Mouse (Mus musculus) bone marrow macrophage, adult 2 months (primary cell): Measurements from ENCODE around the gene Eed. TPM values are rescaled to one million over a fixed set of nuclear protein-coding genes. Genes with fewer than 3 reads are reported as not detected.

ENCODE experiments used
- H3K27ac ChIP-seq: 2 replicates; pipeline ENCODE4 v1.5.1; 2012; ENCODE audit warnings: low read depth, low read length; ENCODE audit not compliant: insufficient read depth
- H3K4me1 ChIP-seq: 2 replicates; pipeline ENCODE4 v1.6.1; 2012; ENCODE audit warnings: low read length; ENCODE audit not compliant: control insufficient read depth, insufficient read depth
- H3K4me3 ChIP-seq: 2 replicates; pipeline ENCODE4 v1.5.1; 2012; ENCODE audit warnings: mild to moderate bottlenecking, low read length, moderate library complexity; ENCODE audit not compliant: insufficient read depth
- CTCF ChIP-seq: IDR thresholded peaks from 2 replicates; pipeline ENCODE4 v1.5.1; 2012; ENCODE audit warnings: low read depth, mild to moderate bottlenecking, low read length, moderate library complexity
- POLR2A ChIP-seq: IDR thresholded peaks from 2 replicates; pipeline ENCODE4 v1.6.1; 2012; ENCODE audit warnings: mild to moderate bottlenecking, low read depth, low read length, borderline replicate concordance
- polyA plus RNA-seq: library from polyadenylated mRNA; stranded (reverse); fragments of >200 nt; gene quantifications from 2 replicates; pipeline ENCODE4 v1.2.4, GENCODE M21; 2012; ENCODE audit not compliant: missing spikeins, insufficient read depth, insufficient read length

Gene Eed
- 71.9 and 74.8 TPM in 2 replicates for polyA plus RNA-seq

DNA sequence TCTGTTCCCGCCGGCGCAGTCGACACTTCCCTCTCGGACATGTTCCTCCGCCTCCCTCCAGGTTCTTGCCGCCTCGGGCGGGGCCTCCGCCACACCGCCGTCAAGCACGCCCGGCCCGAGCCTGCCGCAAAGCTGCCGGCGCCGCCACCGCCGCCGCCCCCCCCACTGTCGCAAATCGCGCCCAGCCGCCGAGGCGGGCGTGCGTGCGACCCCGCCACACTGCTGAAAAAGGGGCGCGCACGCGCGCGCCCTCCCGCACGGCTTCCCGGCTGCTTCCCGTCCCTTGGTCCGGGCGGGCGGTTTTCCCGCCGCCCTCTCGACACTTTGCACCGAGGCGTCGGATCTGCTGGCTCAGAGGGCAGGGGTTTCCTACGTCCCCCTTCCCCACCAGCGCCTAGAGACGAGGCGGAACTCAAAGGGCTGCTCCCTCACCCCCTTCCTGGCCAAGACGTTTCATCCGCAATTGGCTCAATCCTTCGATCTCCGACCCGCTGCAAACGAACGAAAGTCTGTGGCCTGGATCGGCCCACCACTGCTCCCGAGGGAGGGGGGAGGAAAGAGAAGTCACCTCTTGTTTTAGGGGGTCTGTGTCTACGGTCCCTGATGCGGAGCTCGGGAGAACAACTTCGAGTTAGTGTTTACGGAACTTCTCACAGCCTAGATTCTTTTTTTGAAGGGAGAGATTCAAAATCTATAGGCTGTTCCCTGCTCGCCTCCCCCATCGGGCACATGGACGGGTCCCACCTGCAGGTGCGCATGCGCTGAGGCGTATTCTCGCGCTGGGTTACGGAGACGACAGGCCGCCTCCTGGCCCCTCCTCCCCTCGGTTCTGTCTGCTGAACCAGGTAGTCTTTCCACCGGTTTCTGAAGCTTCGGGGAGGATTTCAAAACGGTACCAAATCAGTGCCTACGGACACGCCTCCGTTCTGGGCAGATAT, at the start of gene Eed:
Gene Eed, minus strand, starts transcription at position 499 of the 938 bp plus-strand sequence.
- TF ChIP-seq POLR2A (no peak), CTCF (no peak)
- H3K4me1 ChIP-seq, result peaks cover 11% of the 10 kb centered on the region
- H3K27ac ChIP-seq, result peak within 1 kb of the TSS; percentile 90
- H3K4me3 ChIP-seq, result peak within 1 kb of the TSS; percentile 76

- TF ChIP-seq POLR2A (no peak), CTCF (no peak)
- peak overlapping the region; percentile 35; the same call in 1 of the 2 replicates for H3K27ac ChIP-seq
- H3K4me3 ChIP-seq, result no peak overlapping the region
- H3K4me1 ChIP-seq, result peaks cover 58% of the 10 kb centered on the region
Measured at GRCm38 (mm10) chr7:90029548-90030485, 49.0 kb upstream of the Eed start.

- no peak overlapping the region for H3K4me3 ChIP-seq
- peaks cover 59% of the 10 kb centered on the region for H3K4me1 ChIP-seq
- no peak for TF ChIP-seq CTCF
- TF ChIP-seq POLR2A, result no peak
- H3K27ac ChIP-seq, result 0 out of 2 replicates have a peak overlapping the region, but pooled peaks have one; percentile 0
Measured at GRCm38 (mm10) chr7:90028888-90029547, 48.2 kb upstream of the Eed start.

GRCm38 (mm10) chr7:90024975-90025374, 44.2 kb upstream of the Eed start:
- peaks cover 67% of the 10 kb centered on the region for H3K4me1 ChIP-seq
- H3K4me3 ChIP-seq, result no peak overlapping the region
- TF ChIP-seq POLR2A, result no peak
- H3K27ac ChIP-seq, result no peak overlapping the region

GRCm38 (mm10) chr7:90022974-90023707, 42.4 kb upstream of the Eed start:
- peak overlapping the region; percentile 37 for H3K4me3 ChIP-seq
- peaks cover 64% of the 10 kb centered on the region for H3K4me1 ChIP-seq
- no peak for TF ChIP-seq POLR2A
- no peak for TF ChIP-seq CTCF
- peak overlapping the region; percentile 100 for H3K27ac ChIP-seq

GRCm38 (mm10) chr7:90020331-90020730, 39.5 kb upstream of the Eed start:
- Histone ChIP-seq H3K27ac (peak overlapping the region; percentile 94), H3K4me1 (peaks cover 70% of the 10 kb centered on the region), H3K4me3 (no peak overlapping the region)
- TF ChIP-seq CTCF, result no peak
- TF ChIP-seq POLR2A, result no peak

DNA sequence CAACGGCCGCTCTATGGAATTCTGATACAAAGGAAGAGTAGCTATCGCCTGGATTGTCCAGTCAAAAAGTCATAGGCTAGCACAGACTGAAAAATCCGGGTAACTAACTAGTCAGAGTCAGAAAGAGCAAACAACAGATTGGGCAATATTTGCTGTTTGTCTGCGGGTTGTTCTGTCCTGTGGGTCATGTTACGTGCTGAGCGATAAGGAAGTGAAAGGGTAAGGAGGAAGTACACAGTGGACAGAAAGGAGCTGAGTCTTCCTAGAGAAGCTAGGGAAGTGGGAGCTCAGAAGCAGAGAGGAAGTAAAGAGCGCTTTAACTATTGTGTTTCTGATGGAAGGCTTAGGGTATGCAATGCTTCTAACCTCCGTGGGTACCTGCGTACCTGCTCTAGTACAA, 38.8 kb upstream of the Eed start:
- Histone ChIP-seq H3K27ac (peak overlapping the region; percentile 94), H3K4me1 (peaks cover 63% of the 10 kb centered on the region), H3K4me3 (no peak overlapping the region)
- no peak for TF ChIP-seq CTCF
- no peak for TF ChIP-seq POLR2A

GRCm38 (mm10) chr7:90016930-90017588, 36.3 kb upstream of the Eed start:
- TF ChIP-seq POLR2A, result no peak
- TF ChIP-seq CTCF, result no peak
- H3K4me3 ChIP-seq, result no peak overlapping the region
- peak overlapping the region; percentile 49 for H3K27ac ChIP-seq
- peaks cover 45% of the 10 kb centered on the region for H3K4me1 ChIP-seq

GRCm38 (mm10) chr7:90016459-90016858, 35.7 kb upstream of the Eed start:
- peak overlapping the region; percentile 49 for H3K27ac ChIP-seq
- no peak overlapping the region for H3K4me3 ChIP-seq
- TF ChIP-seq CTCF (no peak), POLR2A (no peak)
- H3K4me1 ChIP-seq, result peaks cover 40% of the 10 kb centered on the region
